Mouse (Mus musculus): ENCODE data around the gene Zbtb7a.

GRCm38 (mm10) chr10:81187161-81187560 lies 52.1 kb downstream of the Zbtb7a start:
- TF ChIP-seq EP300 (optimal IDR thresholded peaks at IDR 0.05) (no peak), CTCF (IDR thresholded peaks at IDR 0.05; ENCODE audit: low read depth) (no peak)
